Mouse (Mus musculus) liver, postnatal 0 days (tissue): ENCODE results near the gene Rab31.

Experiments used
- CTCF ChIP-seq: sonication (generic); IDR thresholded peaks from 2 replicates; pipeline ENCODE4 v1.5.1; 2016; ENCODE audit warnings: antibody characterized with exemption, low read depth
- EP300 ChIP-seq: IDR thresholded peaks from 2 replicates; pipeline ENCODE4 v1.6.1; 2016; ENCODE audit warnings: antibody characterized with exemption, low read depth, mild to moderate bottlenecking

DNA sequence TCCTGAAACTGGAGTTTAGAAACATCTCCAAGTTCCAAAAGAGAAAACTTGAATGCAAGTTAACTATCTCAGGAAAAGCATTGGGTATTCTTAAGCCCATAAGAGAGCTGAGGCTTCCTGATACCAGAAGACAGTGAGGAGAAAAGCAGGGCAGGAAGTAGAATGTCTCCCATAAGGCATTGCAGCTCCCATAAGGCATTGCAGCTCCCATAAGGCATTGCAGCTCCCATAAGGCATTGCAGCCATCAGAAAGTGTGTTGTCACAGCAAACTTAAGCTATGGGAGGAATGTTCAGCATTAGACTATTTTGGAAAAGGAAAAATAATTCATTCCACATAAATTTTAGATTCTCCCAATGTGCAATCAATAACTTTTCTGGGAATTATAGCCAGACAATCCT, 51.2 kb downstream of the Rab31 start:
- TF ChIP-seq CTCF (no peak), EP300 (no peak)
